17 mouse cellular contexts compared by ENCODE assay signal in the genomic region with DNA sequence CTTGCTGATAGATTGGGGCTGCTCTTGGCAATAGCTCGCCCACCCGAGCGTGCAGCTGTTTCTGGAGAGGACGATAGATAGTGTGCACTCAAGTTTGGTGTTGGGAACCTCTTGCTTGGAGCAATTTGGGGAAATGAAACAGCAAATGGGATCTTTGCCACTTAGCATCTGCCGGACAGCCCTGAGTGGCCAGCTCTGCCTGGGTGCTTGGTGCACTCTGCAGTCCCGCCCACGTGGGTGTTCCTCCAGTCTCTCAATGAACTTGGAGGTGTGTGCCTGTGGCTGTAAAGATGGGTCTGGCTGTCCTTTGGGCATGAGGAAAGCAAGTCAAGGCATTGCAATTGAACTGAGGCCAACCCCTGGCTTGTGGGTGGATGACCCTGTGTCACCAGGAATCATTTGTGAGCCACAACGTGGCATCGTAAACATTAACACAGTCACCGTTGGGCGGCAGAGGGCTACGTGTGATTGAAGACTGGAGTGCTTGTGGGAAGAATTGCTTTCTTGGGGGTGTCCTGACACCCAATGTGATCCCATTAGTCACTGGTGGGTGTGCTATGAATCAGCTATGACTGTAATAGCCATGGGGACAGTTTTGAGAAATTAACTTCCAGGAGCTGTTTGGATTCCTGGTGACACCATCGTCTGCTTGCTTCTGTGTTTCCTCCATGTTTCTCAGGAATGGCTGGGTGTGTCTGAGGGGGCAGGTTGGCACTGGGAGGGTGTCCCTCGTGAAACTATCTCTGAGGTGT. TPM values are rescaled to one million over a fixed set of nuclear protein-coding genes. Genes with fewer than 3 reads are reported as not detected.
"Had no signal": no experiment of that assay in that cellular context is flagged by ENCODE, and none has a peak within 500 bp of the region (broad histone marks: within the 10 kb centered on the region; RNA-seq: fewer than 3 reads in every experiment).

No protein-coding gene starts in this region.

- H3K4me3 ChIP-seq: limb, embryonic 13.5 days; midbrain, embryonic 10.5 days; neural tube, embryonic 12.5 days; stomach, embryonic 15.5 days had no signal

- H3K9ac ChIP-seq: limb, embryonic 13.5 days; liver, embryonic 14.5 days; neural tube, embryonic 12.5 days; stomach, embryonic 15.5 days had no signal

- DNase-seq: kidney, adult 8-10 months; kidney, postnatal 25 days; left cerebral cortex, postnatal 4 days; midbrain, embryonic 14.5 days; right cerebral cortex, postnatal 4 days; spleen, adult 18-20 months; thymus, adult 2 months; thymus, postnatal 25 days had no signal

- ATAC-seq: lung, postnatal 0 days had no signal

- H3K4me1 ChIP-seq: limb, embryonic 13.5 days; stomach, embryonic 15.5 days had no signal

- H3K4me2 ChIP-seq: limb, embryonic 13.5 days; neural tube, embryonic 12.5 days; stomach, embryonic 15.5 days had no signal

- H3K36me3 ChIP-seq: limb, embryonic 13.5 days; midbrain, embryonic 10.5 days; neural tube, embryonic 12.5 days; stomach, embryonic 15.5 days had no signal

- H3K27ac ChIP-seq: limb, embryonic 13.5 days; liver, embryonic 14.5 days; midbrain, embryonic 10.5 days; neural tube, embryonic 12.5 days; stomach, embryonic 15.5 days had no signal

- H3K9me3 ChIP-seq: limb, embryonic 13.5 days; midbrain, embryonic 10.5 days; neural tube, embryonic 12.5 days; stomach, embryonic 15.5 days had no signal

RNA-seq across cellular contexts. Expression of a gene that starts 15.6 kb away (rescaled TPM):
- polyA plus RNA-seq: liver, adult 2 months had no signal

RNA-seq across cellular contexts. Expression of a gene that starts 35.3 kb away (rescaled TPM):
- total RNA-seq: liver, adult 2 months; monocyte, adult 5-6 weeks; neutrophil, adult 5-6 weeks had no signal
